Mouse (Mus musculus): Measurements from ENCODE around the gene Mier3. TPM values are rescaled to one million over a fixed set of nuclear protein-coding genes. Genes with fewer than 3 reads are reported as not detected.
"Not testable (repeated sequence)": the region's sequence is repeated elsewhere in the genome, so short reads cannot be mapped to it uniquely, and the experiment has no call there.

Gene Mier3
- polyA plus RNA-seq, 1 experiment from 2014 or later = 10.6 TPM

DNA sequence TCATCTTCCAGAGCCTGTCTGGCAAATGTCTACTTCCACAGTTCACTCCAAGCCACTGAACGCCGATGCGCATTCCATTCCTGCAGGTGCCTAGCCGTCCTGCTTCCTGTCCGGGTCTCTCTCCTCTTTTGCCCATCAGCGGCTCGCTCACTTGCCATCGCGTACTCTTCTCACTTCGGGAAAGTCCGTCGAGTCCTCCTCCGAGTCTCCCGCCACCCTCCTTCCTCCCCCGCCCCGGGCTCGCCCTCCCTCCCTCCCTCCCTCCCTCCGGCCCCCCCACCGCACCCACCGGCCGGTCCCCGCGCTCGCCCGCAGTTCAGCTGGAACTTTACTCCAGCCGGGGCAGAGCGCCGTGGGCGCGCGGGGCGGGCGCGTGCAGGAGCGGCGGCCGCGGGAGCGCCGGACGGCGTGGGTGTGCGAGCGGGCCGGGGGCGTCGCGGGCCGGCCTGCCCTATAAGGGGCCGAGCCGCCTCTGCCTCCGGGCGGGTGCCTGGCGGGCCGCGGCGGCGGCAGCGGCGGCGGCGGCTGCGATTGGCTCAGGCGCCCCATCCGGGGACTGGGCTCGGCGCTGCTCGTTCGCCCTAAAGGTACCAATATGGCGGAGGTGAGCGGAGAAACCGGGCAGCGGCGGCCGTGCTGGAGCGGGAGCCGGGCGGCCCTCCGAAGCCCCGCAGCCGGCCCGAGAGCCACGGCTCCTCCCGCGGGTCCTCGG, 5.1 kb downstream of the Mier3 start:
- Histone ChIP-seq H3K4me2 (replicated peaks; ENCODE audit: low read depth) (peak overlapping the region; percentile 90), H3K36me3 (ENCODE audit: control insufficient read depth, insufficient read depth, low read length) (no peaks in the 10 kb centered on the region), H3K27ac (replicated peaks) (peak overlapping the region; percentile 99), H3K4me1 (replicated peaks; ENCODE audit: control insufficient read depth, insufficient read depth) (no peaks in the 10 kb centered on the region), H3K9me3 (ENCODE audit: control insufficient read depth, low read length) (no peaks in the 10 kb centered on the region), H3K4me3 (ENCODE audit: low read depth, low read length) (peak overlapping the region; percentile 88), H3K9ac (ENCODE audit: low read length) (peak overlapping the region; percentile 98), H3K27me3 (ENCODE audit: control insufficient read depth, insufficient read depth, low read length) (no peaks in the 10 kb centered on the region)
- no peak for TF ChIP-seq CTCF (IDR thresholded peaks at IDR 0.05; ENCODE audit: low read depth)
- TF ChIP-seq EP300 (optimal IDR thresholded peaks at IDR 0.05) = no peak
- ATAC-seq (ENCODE audit: low FRiP score, low TSS enrichment) = peak; percentile 97
- peak; percentile 92 for DNase-seq (ENCODE audit: low spot score)
- WGBS = under 1% methylated on average over 29 of the region's 86 CpGs

DNA sequence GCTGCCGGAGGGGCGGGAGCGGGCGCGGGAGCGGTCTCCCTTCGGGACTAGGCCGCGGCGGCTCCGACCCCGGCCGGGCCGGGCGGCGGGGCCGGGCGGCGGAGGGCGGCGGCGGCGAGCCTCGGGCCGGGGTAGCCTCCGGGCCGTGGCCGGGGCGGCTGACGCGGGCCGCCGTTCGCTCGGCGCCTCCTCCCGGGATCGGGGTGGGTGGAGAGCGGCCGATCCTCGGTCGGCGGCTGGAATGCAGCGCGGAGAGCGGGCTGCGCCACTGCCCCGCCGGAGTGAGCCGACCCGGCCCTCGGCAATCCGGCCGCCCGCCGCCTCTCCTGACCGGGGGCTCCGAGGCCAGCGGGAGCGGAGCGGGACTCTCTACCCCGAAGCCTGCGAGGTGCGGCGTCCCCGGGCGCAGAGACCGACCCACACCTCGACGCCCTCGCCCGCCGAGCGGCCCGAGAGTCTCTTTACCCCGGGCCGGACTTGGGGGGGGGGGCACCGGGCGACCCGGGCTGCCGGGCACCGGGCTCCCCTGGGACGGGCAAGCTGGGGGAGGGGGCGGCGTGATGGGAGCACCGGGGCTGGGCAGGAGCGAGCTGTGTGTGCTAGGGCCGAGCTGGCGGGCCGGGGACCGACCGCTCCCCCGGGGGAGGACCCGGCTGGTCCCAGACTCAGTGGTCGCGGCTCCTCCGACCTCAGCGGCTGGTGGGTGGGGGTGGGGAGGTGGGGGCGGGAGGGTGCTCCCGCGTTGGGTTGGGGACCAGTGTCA, 5.9 kb downstream of the Mier3 start:
- Histone ChIP-seq H3K4me2 (replicated peaks; ENCODE audit: low read depth) (peak overlapping the region; percentile 90), H3K36me3 (ENCODE audit: control insufficient read depth, insufficient read depth, low read length) (no peaks in the 10 kb centered on the region)

GRCm38 (mm10) chr13:111687285-111687781, 6.6 kb downstream of the Mier3 start:
- H3K4me2 ChIP-seq (replicated peaks; ENCODE audit: low read depth) = peak overlapping the region; percentile 90
- H3K4me3 ChIP-seq (ENCODE audit: low read depth, low read length) = peak overlapping the region; percentile 88
- peak overlapping the region; percentile 98 for H3K9ac ChIP-seq (ENCODE audit: low read length)
- TF ChIP-seq CTCF (IDR thresholded peaks at IDR 0.05; ENCODE audit: low read depth) = peak; percentile 11; the same call in 1 of the 2 replicates
- TF ChIP-seq EP300 (optimal IDR thresholded peaks at IDR 0.05) = no peak
- H3K9me3 ChIP-seq (ENCODE audit: control insufficient read depth, low read length) = no peaks in the 10 kb centered on the region
- H3K4me1 ChIP-seq (replicated peaks; ENCODE audit: control insufficient read depth, insufficient read depth) = no peaks in the 10 kb centered on the region
- under 1% methylated on average over 35 of the region's 35 CpGs for WGBS
- H3K36me3 ChIP-seq (ENCODE audit: control insufficient read depth, insufficient read depth, low read length) = no peaks in the 10 kb centered on the region
- peak overlapping the region; percentile 99 for H3K27ac ChIP-seq (replicated peaks)
- peak; percentile 53 for ATAC-seq (ENCODE audit: low FRiP score, low TSS enrichment)
- peak; percentile 83 for DNase-seq (ENCODE audit: low spot score)
- no peaks in the 10 kb centered on the region for H3K27me3 ChIP-seq (ENCODE audit: control insufficient read depth, insufficient read depth, low read length)

More for the DNA sequence above, 5.9 kb downstream of the Mier3 start:
- DNase-seq (ENCODE audit: low spot score) = peak; percentile 59
- WGBS = under 1% methylated on average over 36 of the region's 101 CpGs
- Histone ChIP-seq H3K9me3 (ENCODE audit: control insufficient read depth, low read length) (no peaks in the 10 kb centered on the region), H3K4me1 (replicated peaks; ENCODE audit: control insufficient read depth, insufficient read depth) (no peaks in the 10 kb centered on the region), H3K27me3 (ENCODE audit: control insufficient read depth, insufficient read depth, low read length) (no peaks in the 10 kb centered on the region), H3K9ac (ENCODE audit: low read length) (peak overlapping the region; percentile 98), H3K4me3 (ENCODE audit: low read depth, low read length) (peak overlapping the region; percentile 88), H3K27ac (replicated peaks) (peak overlapping the region; percentile 99)
- TF ChIP-seq EP300 (optimal IDR thresholded peaks at IDR 0.05) (no peak), CTCF (IDR thresholded peaks at IDR 0.05; ENCODE audit: low read depth) (no peak)
- ATAC-seq (ENCODE audit: low FRiP score, low TSS enrichment) = peak; percentile 60

- no peak overlapping the region for H3K4me2 ChIP-seq (replicated peaks; ENCODE audit: low read depth)
- no peak overlapping the region for H3K4me3 ChIP-seq (ENCODE audit: low read depth, low read length)
- TF ChIP-seq EP300 (optimal IDR thresholded peaks at IDR 0.05) (no peak), CTCF (IDR thresholded peaks at IDR 0.05; ENCODE audit: low read depth) (no peak)
- no peaks in the 10 kb centered on the region for H3K9me3 ChIP-seq (ENCODE audit: control insufficient read depth, low read length)
- no peak overlapping the region for H3K27ac ChIP-seq (replicated peaks)
- H3K9ac ChIP-seq (ENCODE audit: low read length) = no peak overlapping the region
- H3K4me1 ChIP-seq (replicated peaks; ENCODE audit: control insufficient read depth, insufficient read depth) = no peaks in the 10 kb centered on the region
- WGBS = 95% methylated on average over 10 of the region's 10 CpGs
- H3K27me3 ChIP-seq (ENCODE audit: control insufficient read depth, insufficient read depth, low read length) = no peaks in the 10 kb centered on the region
- H3K36me3 ChIP-seq (ENCODE audit: control insufficient read depth, insufficient read depth, low read length) = peaks cover 25% of the 10 kb centered on the region
- no peak for DNase-seq (ENCODE audit: low spot score)
- ATAC-seq (ENCODE audit: low FRiP score, low TSS enrichment) = no peak
These were observed 22.6 kb downstream of the Mier3 start for GRCm38 (mm10) chr13:111703396-111703795.

DNA sequence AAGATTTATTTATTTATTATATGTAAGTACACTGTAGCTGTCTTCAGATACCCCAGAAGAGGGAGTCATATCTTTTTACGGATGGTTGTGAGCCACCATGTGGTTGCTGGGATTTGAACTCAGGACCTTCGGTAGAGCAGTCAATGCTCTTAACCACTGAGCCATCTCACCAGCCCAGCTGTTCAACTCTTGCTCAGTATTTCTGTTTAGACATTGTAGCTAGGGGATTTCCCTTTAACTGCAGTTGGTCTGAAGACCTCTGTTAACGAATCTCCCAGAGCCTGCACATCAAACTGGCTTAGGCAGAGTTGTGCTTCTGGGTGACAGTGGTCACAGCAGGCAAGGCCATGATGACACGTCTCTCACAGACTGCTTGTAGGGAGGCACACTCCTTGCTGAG, 23.2 kb downstream of the Mier3 start:
- H3K36me3 ChIP-seq (ENCODE audit: control insufficient read depth, insufficient read depth, low read length) = peaks cover 27% of the 10 kb centered on the region
- H3K4me3 ChIP-seq (ENCODE audit: low read depth, low read length); DNase-seq (ENCODE audit: low spot score); H3K27me3 ChIP-seq (ENCODE audit: control insufficient read depth, insufficient read depth, low read length); H3K27ac ChIP-seq (replicated peaks); ATAC-seq (ENCODE audit: low FRiP score, low TSS enrichment); H3K4me2 ChIP-seq (replicated peaks; ENCODE audit: low read depth); H3K9me3 ChIP-seq (ENCODE audit: control insufficient read depth, low read length); H3K9ac ChIP-seq (ENCODE audit: low read length); H3K4me1 ChIP-seq (replicated peaks; ENCODE audit: control insufficient read depth, insufficient read depth): not testable (repeated sequence)
- WGBS = 91% methylated on average over 4 of the region's 4 CpGs

DNA sequence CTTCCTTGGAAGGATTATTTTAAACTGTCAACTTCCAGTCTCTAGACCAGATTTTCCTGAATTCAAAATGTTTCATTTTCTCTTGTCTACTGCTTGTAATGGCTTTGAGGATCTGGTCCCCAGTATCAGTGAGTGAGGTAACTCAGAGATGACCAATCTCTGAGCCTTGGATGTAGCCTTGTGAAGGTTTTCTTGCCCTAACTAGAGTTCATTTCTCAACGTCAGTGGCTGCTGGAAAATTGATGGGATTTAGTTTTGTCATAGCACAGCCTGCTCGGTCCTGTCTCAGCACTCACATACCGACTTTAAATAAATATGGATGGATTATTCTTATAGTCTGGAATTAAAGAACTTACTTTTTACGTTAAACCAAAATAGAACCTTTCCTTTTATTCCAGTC, 29.8 kb downstream of the Mier3 start:
- H3K9ac ChIP-seq (ENCODE audit: low read length) = no peak overlapping the region
- TF ChIP-seq CTCF (IDR thresholded peaks at IDR 0.05; ENCODE audit: low read depth) (no peak), EP300 (optimal IDR thresholded peaks at IDR 0.05) (no peak)
- H3K27ac ChIP-seq (replicated peaks) = no peak overlapping the region
- no peaks in the 10 kb centered on the region for H3K4me1 ChIP-seq (replicated peaks; ENCODE audit: control insufficient read depth, insufficient read depth)
- H3K4me2 ChIP-seq (replicated peaks; ENCODE audit: low read depth) = no peak overlapping the region
- no peaks in the 10 kb centered on the region for H3K27me3 ChIP-seq (ENCODE audit: control insufficient read depth, insufficient read depth, low read length)
- WGBS = 72% methylated on average over 4 of the region's 4 CpGs
- peaks cover 49% of the 10 kb centered on the region for H3K36me3 ChIP-seq (ENCODE audit: control insufficient read depth, insufficient read depth, low read length)
- ATAC-seq (ENCODE audit: low FRiP score, low TSS enrichment) (no peak), DNase-seq (ENCODE audit: low spot score) (no peak)
- no peaks in the 10 kb centered on the region for H3K9me3 ChIP-seq (ENCODE audit: control insufficient read depth, low read length)
- no peak overlapping the region for H3K4me3 ChIP-seq (ENCODE audit: low read depth, low read length)

Measured in stomach, postnatal 0 days (tissue).